In genomic region chr17:12415741-12416140, GRCm38 (mm10) we compare ENCODE assay signal across 14 mouse cellular contexts. TPM values are rescaled to one million over a fixed set of nuclear protein-coding genes. Genes with fewer than 3 reads are reported as not detected.
DNase-seq lines count a peak whose midpoint lies in the region; ATAC-seq and TF ChIP-seq lines count a peak whose summit lies in the region.
"Had no signal": no experiment of that assay in that cellular context is flagged by ENCODE, and none has a peak within 500 bp of the region (broad histone marks: within the 10 kb centered on the region; RNA-seq: fewer than 3 reads in every experiment).

No protein-coding gene starts in this region.

- WGBS in hindbrain, embryonic 11.5 days, result 62% methylated on average over 5 of the region's 5 CpGs
- 66% methylated on average over 5 of the region's 5 CpGs for WGBS in hindbrain, embryonic 10.5 days
- 53% methylated on average over 5 of the region's 5 CpGs for WGBS in liver, embryonic 15.5 days (ENCODE audit: insufficient replicate concordance)
- 62% methylated on average over 5 of the region's 5 CpGs for WGBS in liver, embryonic 11.5 days
- WGBS in embryonic facial prominence, embryonic 13.5 days, result 69% methylated on average over 5 of the region's 5 CpGs
- 50% methylated on average over 5 of the region's 5 CpGs for WGBS in limb, embryonic 14.5 days

- H3K27me3 ChIP-seq in hindbrain, embryonic 11.5 days (ENCODE audit: control insufficient read depth, insufficient read depth, low read length), result no peaks in the 10 kb centered on the region
- H3K27me3 ChIP-seq in hindbrain, embryonic 10.5 days (ENCODE audit: insufficient read depth, poor library complexity, severe bottlenecking), result no peaks in the 10 kb centered on the region
- H3K27me3 ChIP-seq in liver, embryonic 15.5 days, result no peaks in the 10 kb centered on the region
- 0 out of 2 replicates have a peak, but pooled peaks cover 2% of the 10 kb centered on the region for H3K27me3 ChIP-seq in liver, embryonic 11.5 days (replicated peaks; ENCODE audit: control insufficient read depth, insufficient read depth, low read length)
- H3K27me3 ChIP-seq in embryonic facial prominence, embryonic 13.5 days, result no peaks in the 10 kb centered on the region
- H3K27me3 ChIP-seq in limb, embryonic 14.5 days (ENCODE audit: control insufficient read depth, insufficient read depth, low read length), result no peaks in the 10 kb centered on the region
- H3K27me3 ChIP-seq: forebrain, embryonic 12.5 days; midbrain, embryonic 13.5 days had no signal

- H3K4me3 ChIP-seq in hindbrain, embryonic 11.5 days (ENCODE audit: low read depth, low read length), result no peak overlapping the region
- H3K4me3 ChIP-seq in hindbrain, embryonic 10.5 days, result no peak overlapping the region
- no peak overlapping the region for H3K4me3 ChIP-seq in liver, embryonic 15.5 days (replicated peaks)
- H3K4me3 ChIP-seq in liver, embryonic 11.5 days (ENCODE audit: low read depth, low read length), result no peak overlapping the region
- H3K4me3 ChIP-seq in embryonic facial prominence, embryonic 13.5 days, result no peak overlapping the region
- no peak overlapping the region for H3K4me3 ChIP-seq in limb, embryonic 14.5 days (replicated peaks; ENCODE audit: low read length)
- H3K4me3 ChIP-seq: forebrain, embryonic 12.5 days; midbrain, embryonic 13.5 days had no signal

- no peaks in the 10 kb centered on the region for H3K36me3 ChIP-seq in hindbrain, embryonic 11.5 days (ENCODE audit: control insufficient read depth, insufficient read depth, low read length)
- no peaks in the 10 kb centered on the region for H3K36me3 ChIP-seq in hindbrain, embryonic 10.5 days
- peaks cover 4% of the 10 kb centered on the region for H3K36me3 ChIP-seq in liver, embryonic 15.5 days (replicated peaks)
- H3K36me3 ChIP-seq in liver, embryonic 11.5 days (ENCODE audit: control insufficient read depth, insufficient read depth, low read length), result no peaks in the 10 kb centered on the region
- no peaks in the 10 kb centered on the region for H3K36me3 ChIP-seq in embryonic facial prominence, embryonic 13.5 days
- H3K36me3 ChIP-seq in limb, embryonic 14.5 days (ENCODE audit: control insufficient read depth, insufficient read depth, low read length), result no peaks in the 10 kb centered on the region
- H3K36me3 ChIP-seq: forebrain, embryonic 12.5 days; midbrain, embryonic 13.5 days had no signal

- no peak for TF ChIP-seq POLR2A in limb, embryonic 14.5 days (IDR thresholded peaks at IDR 0.05; ENCODE audit: borderline replicate concordance, extremely low read depth, insufficient read depth, insufficient read length)

- H3K9ac ChIP-seq in hindbrain, embryonic 11.5 days (ENCODE audit: low read depth, low read length), result no peak overlapping the region
- no peak overlapping the region for H3K9ac ChIP-seq in liver, embryonic 15.5 days
- no peak overlapping the region for H3K9ac ChIP-seq in liver, embryonic 11.5 days (ENCODE audit: low read depth, low read length)
- no peak overlapping the region for H3K9ac ChIP-seq in embryonic facial prominence, embryonic 13.5 days
- H3K9ac ChIP-seq in limb, embryonic 14.5 days (ENCODE audit: low read depth, low read length, severe bottlenecking), result 0 out of 2 replicates have a peak overlapping the region, but pooled peaks have one; percentile 16
- H3K9ac ChIP-seq: forebrain, embryonic 12.5 days; midbrain, embryonic 13.5 days had no signal

- peak; percentile 38; the same call in 1 of the 2 replicates for ATAC-seq in hindbrain, embryonic 11.5 days (ENCODE audit: low FRiP score)
- 0 out of 2 replicates have a peak, but pooled peaks have one; percentile 5 for ATAC-seq in liver, embryonic 15.5 days (ENCODE audit: insufficient read depth)
- no peak for ATAC-seq in liver, embryonic 11.5 days (replicated peaks; ENCODE audit: low FRiP score)
- no peak for ATAC-seq in embryonic facial prominence, embryonic 13.5 days (ENCODE audit: insufficient number of reproducible peaks, insufficient read depth, low FRiP score, low TSS enrichment, low read depth)
- ATAC-seq in limb, embryonic 14.5 days (ENCODE audit: low FRiP score, low read depth), result no peak

- peak; percentile 19 for DNase-seq in hindbrain, embryonic 11.5 days (ENCODE audit: low spot score)
- DNase-seq in hindbrain, embryonic 10.5 days (ENCODE audit: low spot score), result no peak
- no peak for DNase-seq in liver, embryonic 11.5 days (ENCODE audit: low spot score)
- no peak for DNase-seq in limb, embryonic 14.5 days (ENCODE audit: low spot score)
- no peak for DNase-seq in gastrocnemius, postnatal 25 days
- DNase-seq in ovary, postnatal 36 days (ENCODE audit: low spot score), result no peak

- no peaks in the 10 kb centered on the region for H3K4me1 ChIP-seq in hindbrain, embryonic 11.5 days (replicated peaks; ENCODE audit: control insufficient read depth, insufficient read depth, low read length)
- peaks cover 15% of the 10 kb centered on the region for H3K4me1 ChIP-seq in hindbrain, embryonic 10.5 days (replicated peaks)
- peaks cover 14% of the 10 kb centered on the region for H3K4me1 ChIP-seq in liver, embryonic 15.5 days (replicated peaks)
- no peaks in the 10 kb centered on the region for H3K4me1 ChIP-seq in liver, embryonic 11.5 days (replicated peaks; ENCODE audit: control insufficient read depth, insufficient read depth, low read length)
- peaks cover 35% of the 10 kb centered on the region for H3K4me1 ChIP-seq in embryonic facial prominence, embryonic 13.5 days
- H3K4me1 ChIP-seq in limb, embryonic 14.5 days (ENCODE audit: control insufficient read depth, insufficient read depth, low read length), result peaks cover 23% of the 10 kb centered on the region

- H3K4me2 ChIP-seq in hindbrain, embryonic 11.5 days (replicated peaks; ENCODE audit: low read depth, low read length), result no peak overlapping the region
- no peak overlapping the region for H3K4me2 ChIP-seq in liver, embryonic 15.5 days
- H3K4me2 ChIP-seq in liver, embryonic 11.5 days, result no peak overlapping the region
- H3K4me2 ChIP-seq in embryonic facial prominence, embryonic 13.5 days, result no peak overlapping the region
- no peak overlapping the region for H3K4me2 ChIP-seq in limb, embryonic 14.5 days (replicated peaks; ENCODE audit: low read depth, low read length, severe bottlenecking)
- H3K4me2 ChIP-seq: forebrain, embryonic 12.5 days; midbrain, embryonic 13.5 days had no signal

- no peaks in the 10 kb centered on the region for H3K9me3 ChIP-seq in hindbrain, embryonic 11.5 days (ENCODE audit: control insufficient read depth, low read length)
- no peaks in the 10 kb centered on the region for H3K9me3 ChIP-seq in hindbrain, embryonic 10.5 days
- no peaks in the 10 kb centered on the region for H3K9me3 ChIP-seq in liver, embryonic 15.5 days (replicated peaks)
- no peaks in the 10 kb centered on the region for H3K9me3 ChIP-seq in liver, embryonic 11.5 days (ENCODE audit: control insufficient read depth, low read length)
- H3K9me3 ChIP-seq in embryonic facial prominence, embryonic 13.5 days, result no peaks in the 10 kb centered on the region
- H3K9me3 ChIP-seq in limb, embryonic 14.5 days (ENCODE audit: control insufficient read depth, low read length), result no peaks in the 10 kb centered on the region
- H3K9me3 ChIP-seq: forebrain, embryonic 12.5 days; midbrain, embryonic 13.5 days had no signal

- no peak overlapping the region for H3K27ac ChIP-seq in hindbrain, embryonic 11.5 days (ENCODE audit: low read depth, low read length)
- no peak overlapping the region; the same call in 1 of the 2 replicates for H3K27ac ChIP-seq in hindbrain, embryonic 10.5 days
- no peak overlapping the region for H3K27ac ChIP-seq in liver, embryonic 15.5 days (replicated peaks)
- no peak overlapping the region for H3K27ac ChIP-seq in liver, embryonic 11.5 days (ENCODE audit: low read depth, low read length)
- H3K27ac ChIP-seq in embryonic facial prominence, embryonic 13.5 days, result peak overlapping the region; percentile 64
- peak overlapping the region; percentile 33; the same call in 1 of the 2 replicates for H3K27ac ChIP-seq in limb, embryonic 14.5 days (replicated peaks; ENCODE audit: low read depth, low read length)
- H3K27ac ChIP-seq: forebrain, embryonic 12.5 days; midbrain, embryonic 13.5 days had no signal

RNA-seq across cellular contexts. Expression of gene Plg, which starts 37.3 kb away (rescaled TPM):
- polyA plus RNA-seq in hindbrain, embryonic 11.5 days (2014; fragmentation: Nextera tagmentation; extraction: Ambion mirVana), result not detected in 2 replicates
- not detected in 2 replicates for polyA plus RNA-seq in hindbrain, embryonic 10.5 days (2016; fragmentation: Nextera tagmentation; extraction: Ambion mirVana)
- polyA plus RNA-seq in liver, embryonic 15.5 days (2015; fragmentation: Nextera tagmentation; extraction: Ambion mirVana), result 355 and 417 TPM in 2 replicates
- polyA plus RNA-seq in liver, embryonic 11.5 days (2014; fragmentation: Nextera tagmentation; extraction: Ambion mirVana), result 130 and 157 TPM in 2 replicates
- polyA plus RNA-seq in embryonic facial prominence, embryonic 13.5 days (2015; fragmentation: Nextera tagmentation; extraction: Ambion mirVana), result 4.2 TPM in 1 of 2 replicates, not detected in the other
- polyA plus RNA-seq in limb, embryonic 14.5 days (2012; rRNA removed), result 0.04 and 0.20 TPM in 2 replicates
- not detected in 2 replicates for polyA plus RNA-seq in limb, embryonic 14.5 days (2014; fragmentation: Nextera tagmentation; extraction: Ambion mirVana)
- total RNA-seq in gastrocnemius, postnatal 25 days (2021), result not detected
- total RNA-seq: heart, postnatal 14 days had no signal
- polyA plus RNA-seq: activated CD4-positive, CD25-positive, alpha-beta regulatory T cell, adult 4 months; CD4-positive, CD25-positive, alpha-beta regulatory T cell, adult 4 months; small intestine, adult 2 months had no signal

Comparison
In these comparisons a context has a peak if more than half of its experiments do, and no peak if none do; other contexts are left out.
1. ATAC-seq: peak in hindbrain, embryonic 11.5 days (single experiment) and liver, embryonic 15.5 days (single experiment); none in liver, embryonic 11.5 days (single experiment), embryonic facial prominence, embryonic 13.5 days (single experiment) and limb, embryonic 14.5 days (single experiment).
2. H3K27ac ChIP-seq: peak in embryonic facial prominence, embryonic 13.5 days (single experiment) and limb, embryonic 14.5 days (single experiment); none in hindbrain, embryonic 11.5 days (single experiment), hindbrain, embryonic 10.5 days (single experiment), liver, embryonic 15.5 days (single experiment) and liver, embryonic 11.5 days (single experiment).
3. RNA of gene Plg, which starts 37.3 kb away (polyA plus RNA-seq): 355 to 417 TPM in liver, embryonic 15.5 days and 130 to 157 TPM in liver, embryonic 11.5 days; 0.04 to 0.20 TPM in limb, embryonic 14.5 days, not detected in hindbrain, embryonic 11.5 days, not detected in hindbrain, embryonic 10.5 days and 4.2 TPM in embryonic facial prominence, embryonic 13.5 days; every median in the first group is over 10 times any median in the second.